Mouse (Mus musculus): Measurements from ENCODE around the gene Immp2l. TPM values are rescaled to one million over a fixed set of nuclear protein-coding genes. Genes with fewer than 3 reads are reported as not detected.

Gene Immp2l
- polyA plus RNA-seq, 1 experiment, result 9.6 TPM

GRCm38 (mm10) chr12:41528410-41528809 lies 504.5 kb downstream of the Immp2l start:
- Histone ChIP-seq H3K4me2 (ENCODE audit: low read depth) (no peak overlapping the region), H3K79me2 (ENCODE audit: control insufficient read depth, insufficient read depth) (no peaks in the 10 kb centered on the region), H3K36me3 (ENCODE audit: control insufficient read depth, insufficient read depth) (no peaks in the 10 kb centered on the region), H3ac (ENCODE audit: control insufficient read depth, insufficient read length) (no peak overlapping the region), H3K4me3 (no peak overlapping the region), H3K27me3 (ENCODE audit: control insufficient read depth, insufficient read depth, insufficient read length) (no peaks in the 10 kb centered on the region)
- TF ChIP-seq TCF12 (IDR thresholded peaks at IDR 0.05; ENCODE audit: insufficient read depth, poor library complexity, severe bottlenecking) (no peak), POLR2A (IDR thresholded peaks at IDR 0.05; ENCODE audit: insufficient read length, low read depth) (no peak), SRF (IDR thresholded peaks at IDR 0.05; ENCODE audit: control insufficient read depth, insufficient read length, low read depth) (no peak), MYOG (IDR thresholded peaks at IDR 0.05; ENCODE audit: control insufficient read depth in 1 of 3, insufficient read depth in 1 of 3, insufficient read length in 2 of 3, low read depth in 2 of 3) (no peak), MAX (IDR thresholded peaks at IDR 0.05; ENCODE audit: low read depth) (no peak), MYOD1 (IDR thresholded peaks at IDR 0.05; ENCODE audit: control insufficient read depth in 1 of 3, insufficient read length in 2 of 3, low read depth in 2 of 3) (no peak), REST (IDR thresholded peaks at IDR 0.05; ENCODE audit: insufficient read depth, insufficient read length) (no peak)

- Histone ChIP-seq H3K36me3 (ENCODE audit: control insufficient read depth, insufficient read depth) (no peaks in the 10 kb centered on the region), H3K79me2 (ENCODE audit: control insufficient read depth, insufficient read depth) (no peaks in the 10 kb centered on the region)
- TF ChIP-seq SRF (IDR thresholded peaks at IDR 0.05; ENCODE audit: control insufficient read depth, insufficient read length, low read depth) (no peak), CEBPB (IDR thresholded peaks at IDR 0.05; ENCODE audit: insufficient read depth, poor library complexity, severe bottlenecking) (no peak), REST (IDR thresholded peaks at IDR 0.05; ENCODE audit: insufficient read depth, insufficient read length) (no peak), TCF12 (IDR thresholded peaks at IDR 0.05; ENCODE audit: insufficient read depth, poor library complexity, severe bottlenecking) (no peak), MAX (IDR thresholded peaks at IDR 0.05; ENCODE audit: low read depth) (no peak), POLR2AphosphoS2 (IDR thresholded peaks at IDR 0.05; ENCODE audit: insufficient read length, low read depth) (no peak), MYOG (IDR thresholded peaks at IDR 0.05; ENCODE audit: control insufficient read depth in 1 of 3, insufficient read depth in 1 of 3, insufficient read length in 2 of 3, low read depth in 2 of 3) (no peak), E2F4 (IDR thresholded peaks at IDR 0.05; ENCODE audit: insufficient read depth) (no peak), TCF3 (IDR thresholded peaks at IDR 0.05; ENCODE audit: insufficient read length, low read depth) (no peak), MYOD1 (IDR thresholded peaks at IDR 0.05; ENCODE audit: control insufficient read depth in 1 of 3, insufficient read length in 2 of 3, low read depth in 2 of 3) (no peak), POLR2A (IDR thresholded peaks at IDR 0.05; ENCODE audit: insufficient read length, low read depth) (no peak), USF1 (IDR thresholded peaks at IDR 0.05; ENCODE audit: low read depth) (no peak)
Measured at GRCm38 (mm10) chr12:41539989-41540388, 516.1 kb downstream of the Immp2l start.

GRCm38 (mm10) chr12:41551578-41551977 lies 527.7 kb downstream of the Immp2l start:
- no peaks in the 10 kb centered on the region for H3K36me3 ChIP-seq (ENCODE audit: control insufficient read depth, insufficient read depth)
- no peaks in the 10 kb centered on the region for H3K79me2 ChIP-seq (ENCODE audit: control insufficient read depth, insufficient read depth)
- H3K4me3 ChIP-seq, result no peak overlapping the region
- no peak for TF ChIP-seq SRF (IDR thresholded peaks at IDR 0.05; ENCODE audit: control insufficient read depth, insufficient read length, low read depth)
- H3K27me3 ChIP-seq (ENCODE audit: control insufficient read depth, insufficient read depth, insufficient read length), result no peaks in the 10 kb centered on the region
- H3ac ChIP-seq (ENCODE audit: control insufficient read depth, insufficient read length), result no peak overlapping the region
- H3K4me2 ChIP-seq (ENCODE audit: low read depth), result no peak overlapping the region

More at GRCm38 (mm10) chr12:41539989-41540388, 516.1 kb downstream of the Immp2l start:
- H3K27me3 ChIP-seq (ENCODE audit: control insufficient read depth, insufficient read depth, insufficient read length), result no peaks in the 10 kb centered on the region
- no peak overlapping the region for H3ac ChIP-seq (ENCODE audit: control insufficient read depth, insufficient read length)
- H3K4me3 ChIP-seq, result no peak overlapping the region
- no peak overlapping the region for H3K4me2 ChIP-seq (ENCODE audit: low read depth)

- Histone ChIP-seq H3ac (ENCODE audit: control insufficient read depth, insufficient read length) (no peak overlapping the region), H3K36me3 (ENCODE audit: control insufficient read depth, insufficient read depth) (no peaks in the 10 kb centered on the region), H3K27me3 (ENCODE audit: control insufficient read depth, insufficient read depth, insufficient read length) (no peaks in the 10 kb centered on the region), H3K79me2 (ENCODE audit: control insufficient read depth, insufficient read depth) (no peaks in the 10 kb centered on the region), H3K4me3 (no peak overlapping the region), H3K4me2 (ENCODE audit: low read depth) (no peak overlapping the region)
- TF ChIP-seq REST (IDR thresholded peaks at IDR 0.05; ENCODE audit: insufficient read depth, insufficient read length) (no peak), SRF (IDR thresholded peaks at IDR 0.05; ENCODE audit: control insufficient read depth, insufficient read length, low read depth) (no peak), CEBPB (IDR thresholded peaks at IDR 0.05; ENCODE audit: insufficient read depth, poor library complexity, severe bottlenecking) (no peak), MAX (IDR thresholded peaks at IDR 0.05; ENCODE audit: low read depth) (no peak), POLR2AphosphoS2 (IDR thresholded peaks at IDR 0.05; ENCODE audit: insufficient read length, low read depth) (no peak), TCF12 (IDR thresholded peaks at IDR 0.05; ENCODE audit: insufficient read depth, poor library complexity, severe bottlenecking) (no peak), E2F4 (IDR thresholded peaks at IDR 0.05; ENCODE audit: insufficient read depth) (no peak), USF1 (IDR thresholded peaks at IDR 0.05; ENCODE audit: low read depth) (no peak), TCF3 (IDR thresholded peaks at IDR 0.05; ENCODE audit: insufficient read length, low read depth) (no peak), MYOD1 (IDR thresholded peaks at IDR 0.05; ENCODE audit: control insufficient read depth in 1 of 3, insufficient read length in 2 of 3, low read depth in 2 of 3) (no peak), POLR2A (IDR thresholded peaks at IDR 0.05; ENCODE audit: insufficient read length, low read depth) (no peak), MYOG (IDR thresholded peaks at IDR 0.05; ENCODE audit: control insufficient read depth in 1 of 3, insufficient read depth in 1 of 3, insufficient read length in 2 of 3, low read depth in 2 of 3) (no peak)
Measured at GRCm38 (mm10) chr12:41557832-41558231, 533.9 kb downstream of the Immp2l start.

GRCm38 (mm10) chr12:41558956-41559735 lies 535.3 kb downstream of the Immp2l start:
- H3K27me3 ChIP-seq (ENCODE audit: control insufficient read depth, insufficient read depth, insufficient read length), result no peaks in the 10 kb centered on the region
- no peak overlapping the region for H3K4me3 ChIP-seq
- no peak overlapping the region for H3ac ChIP-seq (ENCODE audit: control insufficient read depth, insufficient read length)
- H3K36me3 ChIP-seq (ENCODE audit: control insufficient read depth, insufficient read depth), result no peaks in the 10 kb centered on the region
- TF ChIP-seq POLR2AphosphoS2 (IDR thresholded peaks at IDR 0.05; ENCODE audit: insufficient read length, low read depth) (no peak), TCF3 (IDR thresholded peaks at IDR 0.05; ENCODE audit: insufficient read length, low read depth) (no peak), MAX (IDR thresholded peaks at IDR 0.05; ENCODE audit: low read depth) (no peak), POLR2A (IDR thresholded peaks at IDR 0.05; ENCODE audit: insufficient read length, low read depth) (no peak), USF1 (IDR thresholded peaks at IDR 0.05; ENCODE audit: low read depth) (no peak), SRF (IDR thresholded peaks at IDR 0.05; ENCODE audit: control insufficient read depth, insufficient read length, low read depth) (no peak), TCF12 (IDR thresholded peaks at IDR 0.05; ENCODE audit: insufficient read depth, poor library complexity, severe bottlenecking) (no peak)
- H3K79me2 ChIP-seq (ENCODE audit: control insufficient read depth, insufficient read depth), result no peaks in the 10 kb centered on the region
- no peak overlapping the region for H3K4me2 ChIP-seq (ENCODE audit: low read depth)

Measured in myocyte (in vitro differentiated cells).